In genomic region chr5:21693372-21693870, GRCm38 (mm10) we compare ENCODE assay signal across 16 mouse cellular contexts. TPM values are rescaled to one million over a fixed set of nuclear protein-coding genes. Genes with fewer than 3 reads are reported as not detected.
"Had no signal": no experiment of that assay in that cellular context is flagged by ENCODE, and none has a peak within 500 bp of the region (broad histone marks: within the 10 kb centered on the region; RNA-seq: fewer than 3 reads in every experiment).

No protein-coding gene starts in this region.

- H3K27me3 ChIP-seq: liver, embryonic 13.5 days; midbrain, embryonic 13.5 days; neural tube, embryonic 13.5 days; stomach, embryonic 15.5 days had no signal

- H3K36me3 ChIP-seq: liver, embryonic 13.5 days; stomach, embryonic 15.5 days had no signal

- H3K4me2 ChIP-seq: liver, embryonic 13.5 days; midbrain, embryonic 13.5 days; neural tube, embryonic 13.5 days; stomach, embryonic 15.5 days had no signal

- H3K9ac ChIP-seq: liver, embryonic 13.5 days; midbrain, embryonic 13.5 days; neural tube, embryonic 13.5 days; stomach, embryonic 15.5 days had no signal

- H3K9me3 ChIP-seq: liver, embryonic 13.5 days; midbrain, embryonic 13.5 days; neural tube, embryonic 13.5 days; stomach, embryonic 15.5 days had no signal

- ATAC-seq: midbrain, embryonic 13.5 days; midbrain, embryonic 16.5 days had no signal

- H3K27ac ChIP-seq: layer of hippocampus, adult 2 months; liver, embryonic 13.5 days; midbrain, embryonic 13.5 days; neural tube, embryonic 13.5 days; stomach, embryonic 15.5 days had no signal

- DNase-seq: layer of hippocampus, adult 9-11 months; liver, embryonic 13.5 days; lung, adult 2 months; lung, postnatal 14 days; lung, postnatal 4 days; retina, postnatal 1 day; right cerebral cortex, postnatal 25 days; spleen, adult 18-20 months; thymus, postnatal 25 days had no signal

- H3K4me1 ChIP-seq: liver, embryonic 13.5 days; neural tube, embryonic 13.5 days; stomach, embryonic 15.5 days had no signal

- H3K4me3 ChIP-seq: layer of hippocampus, adult 2 months; liver, embryonic 13.5 days; midbrain, embryonic 13.5 days; myocyte; neural tube, embryonic 13.5 days; stomach, embryonic 15.5 days had no signal

RNA-seq across cellular contexts. Expression of gene Fbxl13, which starts 48.0 kb away (rescaled TPM):
- polyA plus RNA-seq: liver, adult 2 months had no signal
